Mouse (Mus musculus): Measurements from ENCODE around the gene Serpina3g. TPM values are rescaled to one million over a fixed set of nuclear protein-coding genes. Genes with fewer than 3 reads are reported as not detected.

Gene Serpina3g
- total RNA-seq (2012; rRNA removed), result 0.19 and 0.33 TPM in 2 replicates
- polyA plus RNA-seq (2012; ENCODE audit: insufficient read depth in 1 of 2, insufficient read length in 2 of 2, low read depth in 1 of 2, low replicate concordance in 2 of 2, missing spikeins in 1 of 2), result under 1 TPM in 1 of 2 experiments, not detected in 1; 0.24 TPM

DNA sequence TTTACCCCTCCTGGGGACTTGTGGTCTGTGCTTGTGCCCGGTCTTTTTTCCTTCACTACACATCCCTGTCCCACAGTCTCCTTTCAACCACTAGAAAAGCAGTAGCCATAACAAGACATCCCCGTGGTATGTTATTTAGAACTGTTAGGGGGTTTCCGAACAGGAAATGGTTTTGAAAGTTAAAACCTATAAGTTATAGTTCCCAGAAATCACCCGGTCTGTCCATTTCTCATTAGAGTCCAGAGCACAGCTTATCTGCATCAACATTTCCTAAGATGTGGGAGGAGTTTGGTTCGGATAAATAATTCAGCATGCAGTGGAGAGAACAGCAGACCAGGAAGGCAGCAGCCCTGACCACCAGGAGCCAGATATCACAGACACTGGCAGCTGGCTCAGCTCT is at the start of gene Serpina3g:
TSS of gene Serpina3g (plus strand) at position 331 of the 400 bp plus-strand sequence.
- no peak within 1 kb of the TSS for H3K4me3 ChIP-seq (ENCODE audit: control insufficient read depth in 1 of 2, insufficient read depth in 1 of 2, low read depth in 2 of 2, low read length in 2 of 2)
- DNase-seq (ENCODE audit: low read depth, low spot score), result no peak
- H3K27me3 ChIP-seq (ENCODE audit: control insufficient read depth in 1 of 2, insufficient read depth in 2 of 2, low read length in 2 of 2), result no peaks in the 10 kb centered on the region
- H3K36me3 ChIP-seq (ENCODE audit: control insufficient read depth in 1 of 2, insufficient read depth in 2 of 2, low read length in 2 of 2), result no peaks in the 10 kb centered on the region
- H3K9ac ChIP-seq (ENCODE audit: control insufficient read depth, low read depth, low read length, poor library complexity, severe bottlenecking), result no peak within 1 kb of the TSS
- TF ChIP-seq UBTF (IDR thresholded peaks at IDR 0.05; ENCODE audit: borderline replicate concordance, insufficient read depth, low read depth, low read length), result no peak
- TF ChIP-seq SMC3 (IDR thresholded peaks at IDR 0.05; ENCODE audit: low read depth, low read length), result no peak
- no peak for TF ChIP-seq CTCF (IDR thresholded peaks at IDR 0.05 in 2 of 3, conservative IDR thresholded peaks at IDR 0.05 in 1 of 3; ENCODE audit: control insufficient read depth in 1 of 3, insufficient read depth in 1 of 3, low read depth in 2 of 3, low read length in 3 of 3, poor library complexity in 1 of 3, severe bottlenecking in 1 of 3)
- no peak for TF ChIP-seq MYB (IDR thresholded peaks at IDR 0.05; ENCODE audit: low read depth, low read length)
- TF ChIP-seq MAX (IDR thresholded peaks at IDR 0.05; ENCODE audit: low read length), result no peak
- TF ChIP-seq USF2 (IDR thresholded peaks at IDR 0.05; ENCODE audit: borderline replicate concordance in 1 of 2, insufficient read depth in 1 of 2, low read depth in 1 of 2, low read length in 2 of 2), result no peak
- no peak for TF ChIP-seq BHLHE40 (IDR thresholded peaks at IDR 0.05; ENCODE audit: borderline replicate concordance, low read depth, low read length)
- no peak for TF ChIP-seq TBP (IDR thresholded peaks at IDR 0.05; ENCODE audit: low read depth, low read length)
- TF ChIP-seq ZKSCAN1 (IDR thresholded peaks at IDR 0.05; ENCODE audit: low read depth, low read length), result no peak
- no peak for TF ChIP-seq RCOR1 (IDR thresholded peaks at IDR 0.05; ENCODE audit: low read depth, low read length)
- no peak for TF ChIP-seq POLR2A (IDR thresholded peaks at IDR 0.05; ENCODE audit: control insufficient read depth in 1 of 2, insufficient read depth in 1 of 2, low read depth in 1 of 2, low read length in 2 of 2, poor library complexity in 1 of 2)
- no peak for TF ChIP-seq MAZ (IDR thresholded peaks at IDR 0.05; ENCODE audit: low read depth, low read length)
- TF ChIP-seq TAL1 (IDR thresholded peaks at IDR 0.05; ENCODE audit: low read length), result no peak
- H3K4me1 ChIP-seq (ENCODE audit: control insufficient read depth in 1 of 2, insufficient read depth in 2 of 2, low read length in 2 of 2), result no peaks in the 10 kb centered on the region
- H3K79me2 ChIP-seq (ENCODE audit: control insufficient read depth, insufficient read depth, low read length, poor library complexity), result no peaks in the 10 kb centered on the region
- H3K9me3 ChIP-seq (replicated peaks; ENCODE audit: insufficient read depth, low read length), result no peaks in the 10 kb centered on the region
- H3K27ac ChIP-seq (ENCODE audit: control insufficient read depth, low read depth, low read length), result no peak within 1 kb of the TSS

DNA sequence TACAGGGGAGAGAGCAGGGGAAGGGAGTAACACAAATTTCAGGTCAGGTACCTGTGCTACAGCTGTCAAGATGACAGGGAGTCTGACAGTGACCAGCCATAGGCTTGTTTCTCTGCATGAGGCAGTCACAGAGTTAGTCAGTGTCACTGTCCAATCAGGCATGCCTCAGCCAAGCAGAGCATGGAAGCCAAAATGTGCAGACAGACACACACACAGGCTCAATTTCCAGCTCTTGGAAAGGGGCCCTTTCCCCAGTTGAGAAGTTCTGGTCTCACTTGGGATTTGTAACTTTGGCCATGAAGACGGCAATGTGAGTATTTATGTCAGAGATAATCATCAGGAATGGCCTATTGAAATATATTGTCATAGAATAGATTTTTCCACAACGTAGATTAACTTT is 46.8 kb upstream of the Serpina3g start:
- Histone ChIP-seq H3K9me3 (replicated peaks; ENCODE audit: insufficient read depth, low read length) (no peaks in the 10 kb centered on the region), H3K36me3 (ENCODE audit: control insufficient read depth in 1 of 2, insufficient read depth in 2 of 2, low read length in 2 of 2) (no peaks in the 10 kb centered on the region), H3K4me1 (ENCODE audit: control insufficient read depth in 1 of 2, insufficient read depth in 2 of 2, low read length in 2 of 2) (no peaks in the 10 kb centered on the region), H3K27me3 (ENCODE audit: control insufficient read depth in 1 of 2, insufficient read depth in 2 of 2, low read length in 2 of 2) (no peaks in the 10 kb centered on the region), H3K27ac (ENCODE audit: control insufficient read depth, low read depth, low read length) (no peak overlapping the region), H3K4me3 (ENCODE audit: control insufficient read depth in 1 of 2, insufficient read depth in 1 of 2, low read depth in 2 of 2, low read length in 2 of 2) (no peak overlapping the region), H3K79me2 (ENCODE audit: control insufficient read depth, insufficient read depth, low read length, poor library complexity) (no peaks in the 10 kb centered on the region), H3K9ac (ENCODE audit: control insufficient read depth, low read depth, low read length, poor library complexity, severe bottlenecking) (no peak overlapping the region)
- DNase-seq (ENCODE audit: low read depth, low spot score), result no peak
- TF ChIP-seq SMC3 (IDR thresholded peaks at IDR 0.05; ENCODE audit: low read depth, low read length), result no peak
- TF ChIP-seq JUND (IDR thresholded peaks at IDR 0.05; ENCODE audit: low read depth, low read length), result no peak
- TF ChIP-seq EP300 (IDR thresholded peaks at IDR 0.05; ENCODE audit: low read depth in 1 of 2, low read length in 2 of 2), result no peak
- no peak for TF ChIP-seq CHD1 (IDR thresholded peaks at IDR 0.05; ENCODE audit: low read depth, low read length)
- no peak for TF ChIP-seq ZC3H11A (IDR thresholded peaks at IDR 0.05; ENCODE audit: low read depth, low read length)
- no peak for TF ChIP-seq E2F4 (IDR thresholded peaks at IDR 0.05; ENCODE audit: borderline replicate concordance, low read depth, low read length)
- no peak for TF ChIP-seq MYC (IDR thresholded peaks at IDR 0.05; ENCODE audit: low read depth, low read length)
- no peak for TF ChIP-seq USF2 (IDR thresholded peaks at IDR 0.05; ENCODE audit: borderline replicate concordance in 1 of 2, insufficient read depth in 1 of 2, low read depth in 1 of 2, low read length in 2 of 2)
- TF ChIP-seq POLR2AphosphoS5 (IDR thresholded peaks at IDR 0.05; ENCODE audit: borderline replicate concordance, low read depth, low read length), result no peak
- TF ChIP-seq KAT2A (conservative IDR thresholded peaks at IDR 0.05; ENCODE audit: low read depth, low read length), result no peak
- no peak for TF ChIP-seq SIN3A (IDR thresholded peaks at IDR 0.05; ENCODE audit: low read length)
- TF ChIP-seq UBTF (IDR thresholded peaks at IDR 0.05; ENCODE audit: borderline replicate concordance, insufficient read depth, low read depth, low read length), result no peak
- no peak for TF ChIP-seq GATA1 (IDR thresholded peaks at IDR 0.05; ENCODE audit: low read depth, low read length)
- TF ChIP-seq ETS1 (IDR thresholded peaks at IDR 0.05; ENCODE audit: low read depth, low read length), result no peak
- TF ChIP-seq NELFE (IDR thresholded peaks at IDR 0.05; ENCODE audit: low read depth, low read length), result no peak
- TF ChIP-seq TBP (IDR thresholded peaks at IDR 0.05; ENCODE audit: low read depth, low read length), result no peak
- TF ChIP-seq POLR2AphosphoS2 (IDR thresholded peaks at IDR 0.05; ENCODE audit: low read length), result no peak
- TF ChIP-seq ELF1 (IDR thresholded peaks at IDR 0.05; ENCODE audit: low read depth, low read length), result no peak
- TF ChIP-seq CTCF (IDR thresholded peaks at IDR 0.05 in 2 of 3, conservative IDR thresholded peaks at IDR 0.05 in 1 of 3; ENCODE audit: control insufficient read depth in 1 of 3, insufficient read depth in 1 of 3, low read depth in 2 of 3, low read length in 3 of 3, poor library complexity in 1 of 3, severe bottlenecking in 1 of 3), result no peak
- TF ChIP-seq TAL1 (IDR thresholded peaks at IDR 0.05; ENCODE audit: low read length), result no peak

All from MEL (cell line).